Mouse (Mus musculus) kidney, adult 9 months (tissue): ENCODE results near the gene Vipr1.

Experiments
- DNase-seq: peaks from one replicate; pipeline ENCODE4 v3.0.0; 2022

Vipr1 gene

GRCm38 (mm10) chr9:121719347-121720331, 77.1 kb downstream of the Vipr1 start:
- no peak for DNase-seq
